Mouse (Mus musculus): ENCODE measurements around the gene Dis3l2. TPM values are rescaled to one million over a fixed set of nuclear protein-coding genes. Genes with fewer than 3 reads are reported as not detected.

Dis3l2 gene
- polyA plus RNA-seq, 1 experiment, result 5.6 TPM

- no peak overlapping the region for H3K4me3 ChIP-seq (ENCODE audit: insufficient read depth, low read depth, low read length)
- no peaks in the 10 kb centered on the region for H3K4me1 ChIP-seq (ENCODE audit: control insufficient read depth, insufficient read depth, insufficient read length, low read length)
- no peak overlapping the region for H3K27ac ChIP-seq (replicated peaks; ENCODE audit: low read depth, low read length)
Measured at GRCm38 (mm10) chr1:87086964-87087363, 383.4 kb downstream of the Dis3l2 start.

DNA sequence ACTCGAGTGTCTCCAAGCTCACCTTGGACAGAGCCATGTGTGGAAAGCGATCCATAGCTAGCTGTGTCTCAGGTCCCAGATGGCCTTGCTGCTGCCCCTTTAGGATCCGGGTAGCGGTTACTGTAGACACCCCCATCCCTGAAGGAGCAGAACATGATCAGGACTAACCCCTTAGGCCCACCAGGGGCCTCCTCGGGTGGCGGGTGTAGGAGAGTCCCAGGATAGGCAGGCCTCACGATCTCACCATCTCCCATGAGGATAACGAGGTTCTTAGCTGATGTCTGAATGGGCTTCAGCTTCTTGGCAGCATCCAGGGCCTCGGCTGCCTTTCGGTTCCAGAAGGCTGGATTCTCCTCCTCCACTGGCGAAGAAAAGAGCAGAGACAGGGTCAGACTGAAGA lies 385.6 kb downstream of the Dis3l2 start:
- Histone ChIP-seq H3K4me1 (ENCODE audit: control insufficient read depth, insufficient read depth, insufficient read length, low read length) (no peaks in the 10 kb centered on the region), H3K4me3 (ENCODE audit: insufficient read depth, low read depth, low read length) (no peak overlapping the region), H3K27ac (replicated peaks; ENCODE audit: low read depth, low read length) (no peak overlapping the region)

DNA sequence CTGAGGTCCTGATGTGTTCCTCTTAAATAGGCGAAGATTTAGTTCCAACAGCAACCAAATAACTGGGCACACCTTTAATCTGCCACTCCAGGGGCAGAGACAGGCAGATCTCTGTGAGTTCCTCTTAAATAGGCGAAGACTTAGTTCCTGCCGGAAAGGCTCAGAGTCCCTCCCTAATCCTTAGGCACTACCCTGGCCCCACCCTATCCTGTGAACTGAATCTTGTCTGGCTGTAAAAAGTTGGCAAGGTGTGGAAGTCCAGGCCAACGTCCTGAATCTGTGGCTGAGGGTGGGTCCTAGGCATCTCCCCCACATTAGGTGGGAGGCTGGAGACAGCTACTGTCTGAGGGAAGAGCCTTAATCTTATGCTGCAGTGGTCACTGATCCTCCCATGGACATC lies 386.2 kb downstream of the Dis3l2 start, which contains the start of gene Alppl2:
Gene Alppl2, minus strand, starts transcription at position 101 of the 400 bp plus-strand sequence.
- H3K27ac ChIP-seq (replicated peaks; ENCODE audit: low read depth, low read length), result no peak within 1 kb of the TSS
- H3K4me3 ChIP-seq (ENCODE audit: insufficient read depth, low read depth, low read length), result no peak within 1 kb of the TSS
- H3K4me1 ChIP-seq (ENCODE audit: control insufficient read depth, insufficient read depth, insufficient read length, low read length), result no peaks in the 10 kb centered on the region

- no peaks in the 10 kb centered on the region for H3K4me1 ChIP-seq (ENCODE audit: control insufficient read depth, insufficient read depth, insufficient read length, low read length)
- no peak overlapping the region for H3K27ac ChIP-seq (replicated peaks; ENCODE audit: low read depth, low read length)
- H3K4me3 ChIP-seq (ENCODE audit: insufficient read depth, low read depth, low read length), result no peak overlapping the region
Measured at GRCm38 (mm10) chr1:87095642-87096041, 392.0 kb downstream of the Dis3l2 start.

- Histone ChIP-seq H3K4me1 (ENCODE audit: control insufficient read depth, insufficient read depth, insufficient read length, low read length) (no peaks in the 10 kb centered on the region), H3K4me3 (ENCODE audit: insufficient read depth, low read depth, low read length) (no peak overlapping the region), H3K27ac (replicated peaks; ENCODE audit: low read depth, low read length) (no peak overlapping the region)
Measured at GRCm38 (mm10) chr1:87098358-87098975, 394.9 kb downstream of the Dis3l2 start.

Other genes with a start within 250 kb of the Dis3l2 start
- 280 and 322 TPM in 2 replicates for gene Ptma, start 177.1 kb upstream of the Dis3l2 start, polyA plus RNA-seq (2012; ENCODE audit: insufficient read depth, insufficient read length, missing spikeins)
- 21.7 and 24.3 TPM in 2 replicates for gene Pde6d, start 121.2 kb upstream of the Dis3l2 start, polyA plus RNA-seq (2012; ENCODE audit: insufficient read depth, insufficient read length, missing spikeins)
- 6.2 and 7.7 TPM in 2 replicates for gene Cops7b, start 120.9 kb upstream of the Dis3l2 start, polyA plus RNA-seq (2012; ENCODE audit: insufficient read depth, insufficient read length, missing spikeins)
- gene Nppc, start 33.2 kb upstream of the Dis3l2 start, polyA plus RNA-seq (2012; ENCODE audit: insufficient read depth, insufficient read length, missing spikeins), result not detected in 2 replicates